Mouse (Mus musculus) megakaryocyte, embryonic 14.5 days (primary cell): ENCODE data around the gene Dnm3.

Experiments used
- FLI1 ChIP-seq: IDR thresholded peaks from 2 replicates; pipeline ENCODE4 v1.6.1; 2012; ENCODE audit warnings: low read length, inconsistent platforms, mixed read lengths
- GATA1 ChIP-seq: IDR thresholded peaks from 3 replicates; pipeline ENCODE4 v1.6.1; 2012; ENCODE audit warnings: mixed read lengths, low read length, inconsistent platforms, borderline replicate concordance

DNA sequence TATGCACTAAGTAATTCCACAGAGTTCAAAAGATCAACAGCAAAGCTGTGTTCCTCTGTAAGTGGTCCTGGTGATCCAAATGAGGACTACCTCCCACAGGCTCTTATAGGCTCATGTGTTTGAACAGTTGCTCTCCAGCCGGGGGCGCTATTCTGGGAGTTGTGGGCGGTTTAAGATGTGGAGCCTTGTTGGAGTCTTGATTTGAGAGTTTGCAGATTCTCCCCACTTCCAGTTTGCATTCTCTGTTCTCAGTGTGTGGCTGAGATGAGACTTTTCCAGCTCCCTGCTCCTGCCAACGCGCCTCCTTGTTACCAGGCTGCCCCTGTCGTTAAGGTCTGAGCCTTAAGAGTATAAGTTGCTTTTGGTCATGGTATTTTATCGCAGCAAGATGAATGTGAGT is 430.2 kb downstream of the Dnm3 start:
- TF ChIP-seq FLI1 (no peak), GATA1 (no peak)
